Mouse (Mus musculus) retina, postnatal 7 days (tissue): ENCODE measurements at regions not wholly inside any gene's neighbourhood (a gene's known extent, or its start where the extent isn't known, plus 50 kb on each side); places are given as distances from the start of the nearest gene placed in this dataset.

Experiments used
- DNase-seq: peaks from one replicate; pipeline ENCODE4 v3.0.0-alpha.2; 2012; ENCODE audit warnings: low read depth, low spot score

- DNase-seq: no peak
Observed at GRCm38 (mm10) chr15:52570256-52570655, 1314.5 kb upstream of the Gm7489 start.

DNA sequence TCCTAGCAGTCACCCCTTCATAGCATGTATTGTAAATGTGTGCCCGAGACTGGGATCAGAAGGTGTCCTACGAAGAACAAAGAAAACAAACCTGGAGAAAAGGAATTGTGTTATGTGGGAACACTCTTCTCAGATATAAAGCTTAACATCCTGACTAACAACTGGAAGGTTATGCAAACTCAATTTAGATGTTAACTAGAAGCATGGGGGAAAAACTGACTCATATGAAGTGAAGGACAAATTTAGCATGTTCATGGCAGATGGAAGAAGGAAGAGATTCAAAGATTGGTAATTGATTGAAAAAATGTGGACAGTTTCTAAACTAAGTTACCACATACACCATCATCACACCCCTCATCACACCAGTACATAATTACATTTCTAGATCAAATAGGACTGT lies 1307.1 kb upstream of the Gm7489 start:
- DNase-seq: no peak

DNA sequence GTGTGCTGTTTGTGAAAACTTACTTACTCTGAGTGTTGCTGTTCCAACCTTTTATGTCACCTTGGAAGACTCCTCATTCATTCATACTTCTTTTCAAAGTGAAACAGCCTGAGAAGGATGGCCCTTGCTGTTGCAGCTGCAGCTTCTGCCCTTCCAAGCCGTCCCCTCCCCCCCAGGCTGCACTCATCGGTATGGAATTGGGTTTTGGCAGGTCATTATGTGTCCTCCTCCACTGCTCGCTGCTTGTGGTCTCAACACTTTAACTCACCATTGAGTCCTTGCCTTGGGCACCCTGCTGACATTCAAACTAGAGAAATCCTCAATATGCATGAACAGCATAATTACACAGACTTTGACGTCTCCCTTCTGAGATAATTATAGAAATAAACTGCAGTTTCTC lies 1295.3 kb upstream of the Gm7489 start:
- no peak for DNase-seq

DNA sequence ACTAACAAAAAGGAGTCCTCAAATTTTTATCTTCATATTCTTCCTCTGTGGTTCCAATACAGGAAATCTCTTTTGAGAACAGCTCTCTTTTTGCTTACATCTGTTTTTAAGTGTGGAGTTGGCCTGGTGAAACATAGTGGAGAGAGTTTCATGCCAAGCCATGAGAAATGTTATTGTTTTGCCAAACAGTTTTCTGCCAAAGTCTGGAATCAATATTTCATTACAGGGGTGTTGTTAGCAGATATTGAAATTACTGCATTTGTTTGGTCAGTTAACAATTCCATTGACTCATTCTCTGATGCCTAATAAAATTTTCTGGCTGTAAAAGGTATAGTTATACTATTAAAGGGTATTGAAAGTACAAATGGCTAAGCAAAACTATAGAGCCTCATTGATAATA lies 1285.2 kb upstream of the Gm7489 start:
- no peak for DNase-seq

GRCm38 (mm10) chr15:52599957-52600356 lies 1284.7 kb upstream of the Gm7489 start:
- no peak for DNase-seq

DNA sequence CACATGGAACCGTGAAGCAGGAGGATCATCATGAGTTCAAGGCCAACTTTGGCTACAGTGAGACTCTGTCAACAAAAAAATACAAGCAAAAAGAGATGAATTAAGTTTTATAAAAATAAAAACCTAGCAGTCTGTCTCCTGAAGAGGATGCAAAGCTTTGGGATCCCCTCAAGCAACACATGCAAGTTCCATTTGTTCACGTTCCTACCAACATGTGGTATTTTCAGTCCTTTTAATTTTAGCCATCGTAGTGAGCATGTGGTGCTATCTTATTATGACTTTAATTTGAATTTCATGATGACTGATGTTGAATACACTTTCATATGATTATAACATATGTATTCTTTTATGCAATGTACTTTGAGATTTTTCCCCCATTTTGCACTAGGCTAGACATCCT lies 1244.9 kb upstream of the Gm7489 start:
- DNase-seq: no peak

GRCm38 (mm10) chr15:52645961-52646360 lies 1238.7 kb upstream of the Gm7489 start:
- no peak for DNase-seq

DNA sequence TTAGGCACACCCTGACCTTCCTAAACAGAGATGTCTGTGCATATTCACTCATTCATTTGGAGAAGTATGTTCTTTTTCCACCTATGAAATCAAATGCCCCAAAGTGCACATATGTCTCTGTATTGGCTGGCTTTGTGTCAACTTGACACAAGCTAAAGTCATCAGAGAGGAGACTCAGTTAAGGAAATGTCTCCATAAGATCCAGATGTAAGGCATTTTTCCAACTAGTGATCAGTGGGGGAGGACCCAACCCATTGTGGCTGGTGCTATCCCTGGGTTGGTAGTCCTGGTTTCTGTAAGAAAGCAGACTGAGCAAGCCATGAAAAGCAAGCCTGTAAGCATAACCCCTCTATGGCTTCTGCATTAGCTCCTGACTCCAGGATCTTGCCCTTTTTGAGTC lies 1226.8 kb upstream of the Gm7489 start:
- DNase-seq: no peak
